Mouse (Mus musculus): ENCODE data around the gene Olfr429.
"Not testable (repeated sequence)": the region's sequence is repeated elsewhere in the genome, so short reads cannot be mapped to it uniquely, and the experiment has no call there.

Gene Olfr429

DNA sequence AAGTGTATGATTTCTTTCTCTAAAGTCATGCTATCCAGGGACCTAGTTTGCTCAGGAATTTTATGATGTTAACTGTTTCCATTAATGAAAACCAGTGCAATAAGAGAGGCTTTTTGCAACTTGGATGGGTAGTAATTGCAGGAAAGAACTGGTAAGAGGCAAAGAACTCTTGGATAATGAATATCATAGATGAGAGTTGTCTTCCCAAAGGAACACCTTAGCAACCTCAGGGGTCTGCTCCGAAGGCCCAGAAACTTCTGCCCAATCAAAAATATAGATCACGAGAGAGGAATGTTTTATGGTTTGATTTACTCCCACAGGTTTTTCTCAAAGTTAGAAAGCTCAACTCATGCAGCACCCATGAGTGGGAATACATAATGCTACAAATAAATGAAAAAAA is at the start of gene Olfr429:
Olfr429 (plus strand) TSS at position 301 of the 400 bp plus-strand sequence.
- DNase-seq, result no peak

DNA sequence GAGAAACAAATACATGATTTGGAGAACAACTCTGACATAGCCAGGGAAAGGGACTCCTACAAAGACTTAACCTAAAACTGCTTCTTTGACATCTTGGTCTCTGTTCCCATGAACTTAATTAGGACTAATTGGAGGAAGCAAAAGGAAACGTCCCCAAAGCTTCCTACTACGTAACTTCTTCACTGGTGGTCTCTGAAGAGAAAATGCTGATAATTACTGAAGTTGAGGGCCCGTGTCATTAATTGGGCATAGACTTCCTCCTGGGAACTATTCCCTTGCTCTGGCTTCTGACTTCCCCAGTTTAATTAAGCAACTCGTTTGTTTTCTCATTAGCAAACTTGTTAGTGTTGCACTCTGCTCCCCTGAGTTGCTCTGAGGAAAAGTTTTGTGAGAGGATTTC is 48.3 kb upstream of the Olfr429 start:
- DNase-seq, result no peak

GRCm38 (mm10) chr1:174038480-174038879 is 45.7 kb upstream of the Olfr429 start:
- DNase-seq, result no peak

GRCm38 (mm10) chr1:174040523-174041177 is 43.5 kb upstream of the Olfr429 start, which contains the start of gene Olfr433:
Gene Olfr433 (plus strand): TSS chr1:174040705.
- no peak for DNase-seq

GRCm38 (mm10) chr1:174042091-174042884 is 41.8 kb upstream of the Olfr429 start:
- DNase-seq, result not testable (repeated sequence)

DNA sequence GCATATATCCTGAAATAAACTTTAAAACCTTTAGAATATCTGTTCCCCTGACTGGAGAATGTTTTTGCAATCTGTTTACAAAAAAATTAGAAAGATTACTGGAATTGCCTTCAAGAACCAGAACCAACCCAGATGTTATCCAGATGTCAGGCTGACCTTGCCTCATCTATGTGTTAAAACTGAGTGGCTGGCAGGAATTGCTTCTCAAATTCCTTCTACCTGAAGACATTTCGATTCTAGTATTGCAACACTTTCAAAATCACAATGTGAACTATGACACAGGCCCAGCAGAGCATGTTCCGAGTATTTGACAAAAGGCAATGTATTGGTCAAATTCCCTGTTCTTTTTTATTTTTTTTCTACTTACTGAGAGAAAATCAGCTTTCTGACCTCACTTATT is 39.7 kb upstream of the Olfr429 start:
- DNase-seq, result no peak

GRCm38 (mm10) chr1:174048227-174048626 is 35.9 kb upstream of the Olfr429 start:
- DNase-seq, result not testable (repeated sequence)

DNA sequence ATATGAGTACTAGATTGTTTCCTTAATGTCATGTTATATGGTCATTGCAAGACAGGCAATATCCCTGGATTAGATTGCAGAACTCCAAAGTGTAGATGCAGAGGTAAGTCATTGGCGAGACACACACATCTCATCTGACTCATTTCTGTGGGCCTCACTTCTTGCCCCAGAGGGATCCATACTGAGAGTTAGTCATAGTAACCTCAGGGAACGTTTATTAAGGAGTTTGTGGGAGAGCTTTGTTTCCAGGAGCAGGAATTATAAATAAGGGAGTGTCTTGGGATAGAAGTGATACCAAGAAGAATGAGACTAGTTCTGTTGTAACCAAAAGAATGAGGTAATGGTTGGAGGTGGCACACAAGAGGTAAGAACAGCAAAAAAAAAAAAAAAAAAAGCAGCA is 35.2 kb upstream of the Olfr429 start, which contains the start of gene Olfr432:
Olfr432 (plus strand) TSS at position 313 of the 400 bp plus-strand sequence.
- no peak for DNase-seq

GRCm38 (mm10) chr1:174049357-174049756 is 34.8 kb upstream of the Olfr429 start:
- DNase-seq, result not testable (repeated sequence)

GRCm38 (mm10) chr1:174050532-174050931 is 33.6 kb upstream of the Olfr429 start:
- no peak for DNase-seq

DNA sequence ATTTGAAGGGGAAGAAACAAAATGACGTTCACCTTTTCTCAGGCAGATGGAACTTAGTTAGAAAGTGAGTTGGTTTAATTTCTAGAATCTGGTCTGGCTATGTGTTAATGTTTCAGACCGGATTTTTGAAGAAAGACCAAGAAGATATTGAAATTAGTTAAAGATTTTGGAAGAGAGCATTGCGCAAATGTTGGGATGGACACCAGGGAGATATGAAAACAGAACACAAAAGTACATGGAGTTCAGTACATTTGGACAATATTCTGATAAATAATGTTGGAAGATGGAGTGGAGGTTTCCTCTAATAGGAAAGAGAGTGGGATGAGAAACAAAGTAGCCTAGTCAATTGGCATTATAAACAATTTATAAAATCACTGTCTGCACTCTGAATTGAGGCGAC is 32.6 kb upstream of the Olfr429 start:
- DNase-seq, result no peak

DNA sequence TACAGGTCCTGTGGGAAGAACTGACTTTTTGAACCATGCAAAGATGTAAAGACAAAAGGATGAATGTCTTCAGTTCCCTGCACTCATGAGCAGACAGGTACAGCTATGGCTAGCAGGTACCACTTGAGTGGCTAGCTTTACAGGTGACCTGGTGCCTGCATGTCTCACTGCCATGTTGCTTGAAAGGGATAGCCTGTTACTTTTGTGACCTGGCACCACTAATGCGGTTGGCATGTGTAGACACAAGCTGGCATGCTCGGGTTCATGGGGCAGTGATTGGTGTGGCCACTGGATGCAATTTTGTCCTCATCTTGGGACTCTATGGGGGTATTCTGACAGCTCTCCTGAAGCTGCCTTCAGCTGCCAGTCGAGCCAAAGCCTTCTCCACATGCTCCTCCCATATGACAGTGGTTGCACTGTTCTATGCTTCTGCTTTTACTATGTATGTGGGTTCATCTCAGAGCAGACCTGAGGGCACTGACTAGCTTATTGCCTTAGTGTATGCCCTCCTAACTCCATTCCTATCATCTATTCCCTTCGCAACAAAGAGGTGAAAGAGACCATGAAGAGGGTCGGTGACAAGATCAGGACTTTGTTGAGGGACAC is 32.1 kb upstream of the Olfr429 start:
- DNase-seq, result no peak

DNA sequence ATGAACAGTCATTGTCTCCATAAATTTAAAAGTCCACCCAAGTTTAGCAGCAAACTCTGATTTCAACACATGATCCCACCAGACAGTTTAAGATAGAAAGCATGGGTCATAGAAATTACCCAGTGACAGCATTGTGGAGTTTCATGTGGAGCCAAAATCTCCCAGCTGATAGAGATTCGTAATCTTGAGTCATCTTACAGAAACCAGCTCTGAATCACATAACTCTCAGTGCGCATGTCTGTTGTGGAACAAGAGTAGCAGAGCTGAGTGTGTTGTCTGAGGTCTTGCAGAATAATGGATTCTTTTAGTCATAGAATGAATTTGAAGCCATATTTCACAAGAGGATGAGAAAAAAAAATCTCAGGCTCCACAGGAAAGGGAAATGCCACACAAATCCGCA is 31.1 kb upstream of the Olfr429 start:
- DNase-seq, result no peak

GRCm38 (mm10) chr1:174055248-174055647 is 28.9 kb upstream of the Olfr429 start:
- DNase-seq, result no peak

DNA sequence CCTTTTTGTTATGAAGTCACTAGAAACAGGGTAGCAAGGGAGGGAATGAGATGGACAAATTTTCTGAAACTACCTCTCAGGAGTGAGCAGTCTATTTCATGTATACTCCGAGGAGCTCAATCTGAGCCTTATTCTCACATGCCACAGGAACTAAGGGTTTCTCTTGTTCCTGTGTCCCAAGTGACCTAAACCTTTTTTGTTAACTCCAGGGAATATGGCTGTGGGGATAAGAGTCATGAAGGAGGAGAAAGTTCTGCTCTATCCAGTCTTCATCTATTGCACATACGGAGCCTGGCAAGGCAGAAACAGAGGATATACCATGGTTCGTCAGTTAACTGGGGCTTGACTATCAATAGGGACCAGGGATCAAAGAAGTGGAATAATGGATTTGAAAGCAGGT is 17.8 kb upstream of the Olfr429 start, which contains the start of gene Olfr430:
Olfr430 (plus strand) TSS at position 301 of the 400 bp plus-strand sequence.
- DNase-seq, result no peak

DNA sequence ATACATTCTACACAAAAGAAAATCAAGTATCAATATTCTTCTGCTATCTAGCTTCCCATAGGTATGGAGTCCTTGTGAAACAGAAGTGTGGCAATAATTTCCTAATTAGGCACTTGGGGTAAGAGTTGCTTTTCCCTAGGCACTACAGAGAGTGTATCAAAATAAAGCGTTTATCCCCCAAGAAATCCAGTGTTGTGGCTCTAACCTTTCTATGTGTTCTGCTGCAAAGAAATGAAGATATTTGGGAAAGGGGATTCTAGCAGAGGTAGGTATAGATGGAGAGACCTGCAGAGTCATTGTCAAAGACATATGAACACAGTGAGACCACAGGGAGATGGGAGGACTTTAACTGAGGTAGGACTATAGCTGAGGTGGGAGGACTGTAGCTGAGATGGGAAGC is 12.5 kb downstream of the Olfr429 start, which contains the start of gene Olfr427:
Olfr427 (plus strand) TSS at position 301 of the 400 bp plus-strand sequence.
- DNase-seq, result no peak

DNA sequence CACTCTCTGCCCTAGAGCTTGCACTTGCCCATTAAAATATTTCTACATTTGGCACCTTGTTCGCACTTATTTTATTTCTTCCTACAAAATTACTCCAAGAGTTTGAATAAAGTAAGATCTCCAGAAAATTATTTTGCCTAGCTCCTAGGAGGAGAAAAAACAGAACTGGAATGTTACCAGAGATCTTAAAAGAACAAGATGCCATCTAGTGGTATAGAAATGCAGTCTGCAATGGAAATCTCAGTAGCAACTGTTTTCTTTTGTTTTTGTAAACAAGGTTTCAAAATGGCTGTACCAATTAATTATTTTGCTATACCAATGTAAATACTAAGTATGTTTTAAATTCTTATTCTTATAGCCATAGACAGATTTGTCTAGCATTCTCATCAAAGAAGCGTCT is 19.6 kb downstream of the Olfr429 start:
- DNase-seq, result no peak

DNA sequence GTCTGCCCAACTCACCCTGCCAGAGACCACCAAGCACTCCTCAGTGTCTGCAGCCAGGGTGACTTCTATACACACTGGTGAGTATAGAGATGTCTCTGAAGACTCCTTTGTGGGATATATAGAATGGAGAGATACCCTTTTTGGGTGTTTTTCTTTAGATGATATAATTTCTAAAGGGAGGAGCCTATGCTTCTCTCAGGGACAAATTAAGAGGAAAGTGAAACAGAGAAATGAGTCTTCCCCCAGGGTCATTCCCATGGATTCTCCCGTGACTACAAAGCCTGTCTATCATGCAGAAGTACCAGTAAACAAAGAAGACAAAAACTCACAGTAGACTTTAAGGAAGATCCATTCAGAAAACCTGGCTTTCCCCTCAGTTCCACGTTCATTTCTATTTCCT is 36.9 kb downstream of the Olfr429 start, which contains the start of gene Olfr231:
Olfr231 (minus strand) TSS at position 101 of the 400 bp plus-strand sequence.
- DNase-seq, result no peak

GRCm38 (mm10) chr1:174131217-174131616 is 47.1 kb downstream of the Olfr429 start, which contains the start of gene Olfr424:
Gene Olfr424 (plus strand): TSS chr1:174131517.
- no peak for DNase-seq

- no peak for DNase-seq
Measured at GRCm38 (mm10) chr1:174131999-174132398, 47.9 kb downstream of the Olfr429 start.
